Mouse (Mus musculus): ENCODE measurements at regions not wholly inside any gene's neighbourhood (a gene's known extent, or its start where the extent isn't known, plus 50 kb on each side); places are given as distances from the start of the nearest gene placed in this dataset.

- TF ChIP-seq POLR2A (IDR thresholded peaks at IDR 0.05; ENCODE audit: low read depth, low read length) (no peak), JUND (conservative IDR thresholded peaks at IDR 0.05; ENCODE audit: low read depth, low read length) (no peak), NELFE (IDR thresholded peaks at IDR 0.05; ENCODE audit: low read depth, low read length) (no peak), MAX (IDR thresholded peaks at IDR 0.05; ENCODE audit: low read length) (no peak), ETS1 (conservative IDR thresholded peaks at IDR 0.05; ENCODE audit: low read depth, low read length) (no peak), ZKSCAN1 (IDR thresholded peaks at IDR 0.05; ENCODE audit: borderline replicate concordance, low read depth, low read length) (no peak), CTCF (conservative IDR thresholded peaks at IDR 0.05 in 1 of 2, IDR thresholded peaks at IDR 0.05 in 1 of 2; ENCODE audit: low read depth in 2 of 2, low read length in 2 of 2) (no peak), JUN (IDR thresholded peaks at IDR 0.05; ENCODE audit: insufficient read depth, low read depth, low read length) (no peak), E2F4 (IDR thresholded peaks at IDR 0.05; ENCODE audit: insufficient replicate concordance, low read depth, low read length) (no peak), EP300 (IDR thresholded peaks at IDR 0.05; ENCODE audit: low read length) (no peak)
These were observed 73.1 kb upstream of the Gm34302 start for GRCm38 (mm10) chr3:63556741-63557140.

Data from CH12.LX (cell line).